ENCODE assay signal across 8 mouse cellular contexts in the genomic region with DNA sequence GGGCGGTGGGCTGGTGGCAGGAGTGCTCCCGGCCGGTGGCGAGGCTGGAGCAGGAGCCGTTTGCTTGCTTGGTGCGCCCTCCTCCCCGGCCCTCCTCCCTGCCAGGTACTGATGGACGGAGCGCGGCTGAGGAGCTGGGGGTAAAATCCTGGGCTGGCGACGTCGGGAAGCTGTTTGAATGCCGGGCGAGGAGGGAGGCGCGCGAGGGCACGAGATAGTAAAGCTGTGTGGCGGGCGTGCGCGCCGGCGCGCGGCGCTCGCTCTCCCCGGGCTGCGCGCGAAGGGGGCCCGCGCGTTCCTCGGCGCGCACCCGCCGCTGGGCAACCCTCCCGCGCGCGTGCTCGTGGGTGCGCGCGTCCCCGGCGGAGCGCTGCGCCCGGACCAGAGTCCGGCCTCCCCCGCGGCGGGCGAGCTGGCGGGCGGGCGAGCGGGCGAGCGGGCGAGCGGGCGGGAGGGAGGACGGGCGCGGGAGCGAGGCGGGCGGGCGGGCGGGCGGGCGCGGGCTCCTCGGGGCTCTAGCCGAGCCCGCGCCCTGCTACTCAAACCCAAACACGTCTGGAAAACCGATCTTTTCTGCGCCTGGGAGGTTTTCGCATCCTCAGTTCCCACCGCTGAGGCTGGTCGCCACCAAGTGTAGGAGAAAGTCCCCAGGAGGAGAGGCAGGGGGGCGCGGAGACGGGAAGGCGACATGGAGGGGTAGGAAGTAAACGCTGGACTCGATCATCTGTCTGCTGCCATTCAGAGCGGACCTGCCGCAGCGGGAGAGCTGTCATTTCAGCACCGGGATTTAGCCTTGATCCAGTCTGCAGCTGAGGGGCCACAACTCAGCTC. TPM values are rescaled to one million over a fixed set of nuclear protein-coding genes. Genes with fewer than 3 reads are reported as not detected.
DNase-seq lines count a peak whose midpoint lies in the region; ATAC-seq lines count a peak whose summit lies in the region.

No protein-coding gene starts in this region.

- H3K4me1 ChIP-seq in heart, embryonic 11.5 days (ENCODE audit: control insufficient read depth, insufficient read depth, low read length) = no peaks in the 10 kb centered on the region
- H3K4me1 ChIP-seq in kidney, embryonic 15.5 days = peaks cover 9% of the 10 kb centered on the region
- H3K4me1 ChIP-seq in liver, embryonic 11.5 days (replicated peaks; ENCODE audit: control insufficient read depth, insufficient read depth, low read length) = no peaks in the 10 kb centered on the region

- H3K27me3 ChIP-seq in heart, embryonic 11.5 days (ENCODE audit: control insufficient read depth, insufficient read depth, low read length) = peaks cover 32% of the 10 kb centered on the region
- H3K27me3 ChIP-seq in kidney, embryonic 15.5 days = peaks cover 56% of the 10 kb centered on the region
- peaks cover 28% of the 10 kb centered on the region for H3K27me3 ChIP-seq in liver, embryonic 11.5 days (replicated peaks; ENCODE audit: control insufficient read depth, insufficient read depth, low read length)

- peak overlapping the region; percentile 60 for H3K4me3 ChIP-seq in heart, embryonic 11.5 days (ENCODE audit: low read depth, low read length)
- peak overlapping the region; percentile 59 for H3K4me3 ChIP-seq in kidney, embryonic 15.5 days (replicated peaks)
- H3K4me3 ChIP-seq in liver, embryonic 11.5 days (ENCODE audit: low read depth, low read length) = peak overlapping the region; percentile 50

- under 1% methylated on average over 41 of the region's 99 CpGs for WGBS in heart, embryonic 11.5 days (ENCODE audit: insufficient replicate concordance)
- under 1% methylated on average over 35 of the region's 99 CpGs for WGBS in kidney, embryonic 15.5 days
- WGBS in liver, embryonic 11.5 days = under 1% methylated on average over 52 of the region's 99 CpGs

- H3K27ac ChIP-seq in heart, embryonic 11.5 days (ENCODE audit: low read depth, low read length) = no peak overlapping the region
- no peak overlapping the region for H3K27ac ChIP-seq in kidney, embryonic 15.5 days
- H3K27ac ChIP-seq in liver, embryonic 11.5 days (ENCODE audit: low read depth, low read length) = no peak overlapping the region

- H3K4me2 ChIP-seq in heart, embryonic 11.5 days = peak overlapping the region; percentile 90
- peak overlapping the region; percentile 82 for H3K4me2 ChIP-seq in kidney, embryonic 15.5 days
- peak overlapping the region; percentile 65 for H3K4me2 ChIP-seq in liver, embryonic 11.5 days

- peak; percentile 77 for ATAC-seq in heart, embryonic 11.5 days (replicated peaks; ENCODE audit: insufficient number of reproducible peaks, low FRiP score, low TSS enrichment)
- ATAC-seq in kidney, embryonic 15.5 days (replicated peaks; ENCODE audit: low FRiP score) = peak; percentile 86
- peak; percentile 45; the same call in 1 of the 2 replicates for ATAC-seq in liver, embryonic 11.5 days (replicated peaks; ENCODE audit: low FRiP score)
- no peak for ATAC-seq in erythroid progenitor cell, adult 5-6 weeks (replicated peaks; ENCODE audit: low FRiP score, poor library complexity, severe bottlenecking)

- no peak overlapping the region for H3K9ac ChIP-seq in heart, embryonic 11.5 days (ENCODE audit: low read depth, low read length)
- 0 out of 2 replicates have a peak overlapping the region, but pooled peaks have one; percentile 12 for H3K9ac ChIP-seq in kidney, embryonic 15.5 days
- no peak overlapping the region for H3K9ac ChIP-seq in liver, embryonic 11.5 days (ENCODE audit: low read depth, low read length)

- no peaks in the 10 kb centered on the region for H3K9me3 ChIP-seq in heart, embryonic 11.5 days (replicated peaks; ENCODE audit: control insufficient read depth, low read length)
- no peaks in the 10 kb centered on the region for H3K9me3 ChIP-seq in kidney, embryonic 15.5 days (replicated peaks)
- H3K9me3 ChIP-seq in liver, embryonic 11.5 days (ENCODE audit: control insufficient read depth, low read length) = no peaks in the 10 kb centered on the region

- no peaks in the 10 kb centered on the region for H3K36me3 ChIP-seq in heart, embryonic 11.5 days (ENCODE audit: control insufficient read depth, insufficient read depth, low read length)
- H3K36me3 ChIP-seq in kidney, embryonic 15.5 days = no peaks in the 10 kb centered on the region
- H3K36me3 ChIP-seq in liver, embryonic 11.5 days (ENCODE audit: control insufficient read depth, insufficient read depth, low read length) = no peaks in the 10 kb centered on the region

- DNase-seq in heart, adult 11 months = no peak
- DNase-seq in cerebellum, adult 9-11 months = peak; percentile 92
- peak; percentile 55 to 80 for DNase-seq in frontal cortex, adult 2 months (ENCODE audit: extremely low spot score in 1 of 2, low spot score in 1 of 2)
- DNase-seq in liver, embryonic 11.5 days (ENCODE audit: low spot score) = peak; percentile 48
- DNase-seq in retina, postnatal 7 days (ENCODE audit: low read depth, low spot score) = peak; percentile 82

RNA-seq across cellular contexts. Expression of gene Adgrb3, which starts 0.6 kb away (rescaled TPM):
- polyA plus RNA-seq in heart, embryonic 11.5 days (2014; fragmentation: Nextera tagmentation; extraction: Ambion mirVana) = 0.49 and 0.89 TPM in 2 replicates
- 61.2 and 63.4 TPM in 2 replicates for polyA plus RNA-seq in frontal cortex, adult 2 months (2012; rRNA removed)
- polyA plus RNA-seq in kidney, embryonic 15.5 days (2015; fragmentation: Nextera tagmentation; extraction: Ambion mirVana) = 0.53 and 0.70 TPM in 2 replicates
- 0.32 and 0.43 TPM in 2 replicates for polyA plus RNA-seq in liver, embryonic 11.5 days (2014; fragmentation: Nextera tagmentation; extraction: Ambion mirVana)
- total RNA-seq in erythroid progenitor cell, adult 5-6 weeks (2015; ENCODE audit: low replicate concordance) = not detected in 2 replicates
- not detected in 2 replicates for total RNA-seq in erythroid progenitor cell, adult 5-6 weeks (2017; ENCODE audit: low replicate concordance)

Comparison
In these comparisons a context has a peak if more than half of its experiments do, and no peak if none do; other contexts are left out.
1. RNA of gene Adgrb3, which starts 0.6 kb away (polyA plus RNA-seq): 61.2 to 63.4 TPM in frontal cortex, adult 2 months; 0.49 to 0.89 TPM in heart, embryonic 11.5 days, 0.53 to 0.70 TPM in kidney, embryonic 15.5 days and 0.32 to 0.43 TPM in liver, embryonic 11.5 days; every median in the first group is over 10 times any median in the second.
2. Peak in every context shown above with its lines, with median percentiles within 50 percentile points of each other: H3K4me2 ChIP-seq and H3K4me3 ChIP-seq.